ENCODE assay signal across 18 mouse cellular contexts in the genomic region with DNA sequence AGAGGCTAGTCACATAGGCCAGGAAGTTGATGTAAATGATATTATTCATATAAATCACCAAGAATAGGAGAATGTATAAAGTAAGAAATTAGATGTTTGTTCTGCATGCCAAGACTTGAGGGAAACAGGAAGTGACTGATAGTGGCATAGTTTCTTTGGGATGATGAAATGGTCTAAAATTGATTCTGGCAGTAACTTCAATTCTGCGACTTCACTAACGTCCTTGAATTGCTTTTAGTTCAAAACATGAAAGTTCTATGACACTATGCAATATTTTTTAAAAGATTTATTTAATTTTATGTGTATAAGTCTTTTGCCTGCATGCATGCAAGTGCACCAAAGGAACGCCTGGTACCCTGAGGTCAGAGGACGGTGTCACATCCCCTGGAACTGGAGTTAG.
"Had no signal": no experiment of that assay in that cellular context is flagged by ENCODE, and none has a peak within 500 bp of the region (broad histone marks: within the 10 kb centered on the region; RNA-seq: fewer than 3 reads in every experiment).

No protein-coding gene starts in this region.

- DNase-seq: lung, adult 18-20 months; lung, embryonic 14.5 days; lung, postnatal 4 days; retina, postnatal 1 day; right cerebral cortex, adult 18-20 months; right cerebral cortex, postnatal 14 days; thymus, adult 18-20 months; thymus, postnatal 14 days; thymus, postnatal 36 days had no signal

- H3K4me3 ChIP-seq: midbrain, embryonic 10.5 days; midbrain, embryonic 12.5 days; midbrain, embryonic 15.5 days; myocyte; neural tube, embryonic 13.5 days; neural tube, embryonic 15.5 days; stomach, embryonic 15.5 days had no signal

- H3K4me1 ChIP-seq: midbrain, embryonic 10.5 days; midbrain, embryonic 12.5 days; midbrain, embryonic 15.5 days; neural tube, embryonic 13.5 days; neural tube, embryonic 15.5 days; stomach, embryonic 15.5 days had no signal

- H3K4me2 ChIP-seq: lung, embryonic 14.5 days; midbrain, embryonic 12.5 days; midbrain, embryonic 15.5 days; neural tube, embryonic 13.5 days; neural tube, embryonic 15.5 days; stomach, embryonic 15.5 days had no signal

- H3K27me3 ChIP-seq: midbrain, embryonic 12.5 days; midbrain, embryonic 15.5 days; neural tube, embryonic 13.5 days; neural tube, embryonic 15.5 days; stomach, embryonic 15.5 days had no signal

- H3K36me3 ChIP-seq: stomach, embryonic 15.5 days had no signal

- ATAC-seq: midbrain, embryonic 15.5 days had no signal

- H3K9me3 ChIP-seq: midbrain, embryonic 10.5 days; midbrain, embryonic 12.5 days; midbrain, embryonic 15.5 days; neural tube, embryonic 13.5 days; neural tube, embryonic 15.5 days; stomach, embryonic 15.5 days had no signal

- H3K27ac ChIP-seq: liver, embryonic 14.5 days; midbrain, embryonic 10.5 days; midbrain, embryonic 12.5 days; midbrain, embryonic 15.5 days; neural tube, embryonic 13.5 days; neural tube, embryonic 15.5 days; stomach, embryonic 15.5 days; stomach, postnatal 0 days had no signal

- H3K9ac ChIP-seq: liver, embryonic 14.5 days; lung, embryonic 14.5 days; midbrain, embryonic 12.5 days; midbrain, embryonic 15.5 days; neural tube, embryonic 13.5 days; neural tube, embryonic 15.5 days; stomach, embryonic 15.5 days had no signal
